ENCODE assay signal across 9 mouse cellular contexts in genomic region chr10:122528973-122529703, GRCm38 (mm10).
A peak's percentile ranks its signal among the peaks of the same experiment; 100 is the strongest.
DNase-seq lines count a peak whose midpoint lies in the region; ATAC-seq lines count a peak whose summit lies in the region.
"Had no signal": no experiment of that assay in that cellular context is flagged by ENCODE, and none has a peak within 500 bp of the region (broad histone marks: within the 10 kb centered on the region; RNA-seq: fewer than 3 reads in every experiment).

No protein-coding gene starts in this region.

- DNase-seq in intestine, embryonic 14.5 days (ENCODE audit: low spot score): no peak
- DNase-seq in A20 (ENCODE audit: low read depth, low spot score): peak; percentile 71
- peak; percentile 35 for DNase-seq in lung, postnatal 14 days
- DNase-seq in urinary bladder, postnatal 4 days (ENCODE audit: low spot score in 2 of 2): no peak

- ATAC-seq in intestine, embryonic 14.5 days (replicated peaks; ENCODE audit: low FRiP score, low TSS enrichment, low read depth): peak; percentile 62; the same call in 1 of the 2 replicates
- ATAC-seq in intestine, embryonic 16.5 days: no peak
- ATAC-seq in CD4-positive, CD25-positive, alpha-beta regulatory T cell, adult 4 months: peak; percentile 80
- peak; percentile 76 for ATAC-seq in common myeloid progenitor, adult 5-6 weeks (replicated peaks; ENCODE audit: low read depth, poor library complexity, severe bottlenecking)
- no peak for ATAC-seq in hindbrain, embryonic 16.5 days

- H3K27ac ChIP-seq in intestine, embryonic 14.5 days (ENCODE audit: low read depth): no peak overlapping the region
- H3K27ac ChIP-seq in intestine, embryonic 16.5 days (ENCODE audit: low read length): no peak overlapping the region
- no peak overlapping the region for H3K27ac ChIP-seq in hindbrain, embryonic 16.5 days (ENCODE audit: low read depth, low read length)
- H3K27ac ChIP-seq: stomach, embryonic 15.5 days had no signal

- H3K4me3 ChIP-seq in intestine, embryonic 14.5 days (ENCODE audit: low read depth, low read length): no peak overlapping the region
- H3K4me3 ChIP-seq in intestine, embryonic 16.5 days (ENCODE audit: low read length): no peak overlapping the region
- no peak overlapping the region for H3K4me3 ChIP-seq in hindbrain, embryonic 16.5 days (ENCODE audit: low read length)
- H3K4me3 ChIP-seq: stomach, embryonic 15.5 days had no signal

- no peaks in the 10 kb centered on the region for H3K9me3 ChIP-seq in intestine, embryonic 14.5 days (ENCODE audit: control insufficient read depth, low read length)
- no peaks in the 10 kb centered on the region for H3K9me3 ChIP-seq in intestine, embryonic 16.5 days (ENCODE audit: control insufficient read depth, low read length)
- no peaks in the 10 kb centered on the region for H3K9me3 ChIP-seq in hindbrain, embryonic 16.5 days (ENCODE audit: control insufficient read depth, low read length)
- H3K9me3 ChIP-seq: stomach, embryonic 15.5 days had no signal

- no peaks in the 10 kb centered on the region for H3K36me3 ChIP-seq in intestine, embryonic 14.5 days (ENCODE audit: control insufficient read depth, insufficient read depth, low read length)
- no peaks in the 10 kb centered on the region for H3K36me3 ChIP-seq in intestine, embryonic 16.5 days (ENCODE audit: control insufficient read depth, insufficient read depth, low read length)
- no peaks in the 10 kb centered on the region for H3K36me3 ChIP-seq in hindbrain, embryonic 16.5 days (ENCODE audit: control insufficient read depth, insufficient read depth, low read length)
- H3K36me3 ChIP-seq: stomach, embryonic 15.5 days had no signal

- no peak overlapping the region for H3K4me2 ChIP-seq in intestine, embryonic 14.5 days (ENCODE audit: low read length)
- H3K4me2 ChIP-seq in intestine, embryonic 16.5 days (ENCODE audit: low read depth, low read length): no peak overlapping the region
- no peak overlapping the region for H3K4me2 ChIP-seq in hindbrain, embryonic 16.5 days (ENCODE audit: low read length)
- H3K4me2 ChIP-seq: stomach, embryonic 15.5 days had no signal

- WGBS in intestine, embryonic 14.5 days: 17% methylated on average over 4 of the region's 4 CpGs
- 30% methylated on average over 4 of the region's 4 CpGs for WGBS in intestine, embryonic 16.5 days
- WGBS in hindbrain, embryonic 16.5 days: 47% methylated on average over 4 of the region's 4 CpGs

- no peaks in the 10 kb centered on the region for H3K27me3 ChIP-seq in intestine, embryonic 14.5 days (replicated peaks; ENCODE audit: control insufficient read depth, insufficient read depth, low read length)
- H3K27me3 ChIP-seq in intestine, embryonic 16.5 days (replicated peaks; ENCODE audit: control insufficient read depth, insufficient read depth, low read length): no peaks in the 10 kb centered on the region
- no peaks in the 10 kb centered on the region for H3K27me3 ChIP-seq in hindbrain, embryonic 16.5 days (replicated peaks; ENCODE audit: control insufficient read depth, insufficient read depth, low read length)
- H3K27me3 ChIP-seq: stomach, embryonic 15.5 days had no signal

- no peaks in the 10 kb centered on the region; the same call in 1 of the 2 replicates for H3K4me1 ChIP-seq in intestine, embryonic 14.5 days (replicated peaks; ENCODE audit: control insufficient read depth, insufficient read depth, low read length)
- no peaks in the 10 kb centered on the region for H3K4me1 ChIP-seq in intestine, embryonic 16.5 days (ENCODE audit: control insufficient read depth, insufficient read depth, low read length)
- H3K4me1 ChIP-seq in hindbrain, embryonic 16.5 days (ENCODE audit: control insufficient read depth, insufficient read depth, low read depth, low read length): no peaks in the 10 kb centered on the region
- H3K4me1 ChIP-seq: stomach, embryonic 15.5 days had no signal

- no peak overlapping the region for H3K9ac ChIP-seq in intestine, embryonic 14.5 days (ENCODE audit: low read length)
- no peak overlapping the region for H3K9ac ChIP-seq in intestine, embryonic 16.5 days (ENCODE audit: low read depth, low read length)
- H3K9ac ChIP-seq in hindbrain, embryonic 16.5 days (ENCODE audit: low read depth, low read length): no peak overlapping the region
- H3K9ac ChIP-seq: stomach, embryonic 15.5 days had no signal

Comparison
In these comparisons a context has a peak if more than half of its experiments do, and no peak if none do; other contexts are left out.
1. ATAC-seq: peak in intestine, embryonic 14.5 days (single experiment), CD4-positive, CD25-positive, alpha-beta regulatory T cell, adult 4 months (single experiment) and common myeloid progenitor, adult 5-6 weeks (single experiment); none in intestine, embryonic 16.5 days (single experiment) and hindbrain, embryonic 16.5 days (single experiment).
2. DNase-seq: peak in A20 (single experiment) and lung, postnatal 14 days (single experiment); none in intestine, embryonic 14.5 days (single experiment) and urinary bladder, postnatal 4 days (0 of 2).